Mouse (Mus musculus): Measurements from ENCODE around the gene Eppin.

The Eppin gene

GRCm38 (mm10) chr2:164558991-164559645 is 34.3 kb downstream of the Eppin start:
- DNase-seq = no peak

- DNase-seq = no peak
Measured at GRCm38 (mm10) chr2:164558426-164558825, 35.0 kb downstream of the Eppin start.

GRCm38 (mm10) chr2:164551502-164551901 is 41.9 kb downstream of the Eppin start:
- no peak for DNase-seq

- DNase-seq = no peak
Measured at GRCm38 (mm10) chr2:164550895-164551269, 42.5 kb downstream of the Eppin start.

GRCm38 (mm10) chr2:164549963-164550894 is 43.2 kb downstream of the Eppin start:
- DNase-seq = no peak

GRCm38 (mm10) chr2:164549338-164549737 is 44.1 kb downstream of the Eppin start:
- DNase-seq = no peak

- no peak for DNase-seq
Measured at GRCm38 (mm10) chr2:164544454-164545097, 48.8 kb downstream of the Eppin start.

GRCm38 (mm10) chr2:164543745-164544144 is 49.6 kb downstream of the Eppin start:
- DNase-seq = no peak

- no peak for DNase-seq
Measured at GRCm38 (mm10) chr2:164542598-164542997, 50.8 kb downstream of the Eppin start.

GRCm38 (mm10) chr2:164542132-164542531 is 51.3 kb downstream of the Eppin start:
- DNase-seq = no peak

GRCm38 (mm10) chr2:164540652-164541427 is 52.6 kb downstream of the Eppin start:
- DNase-seq = no peak

Measured in cerebellum, adult 11 months (tissue).